Mouse (Mus musculus): ENCODE measurements around the gene Aknad1.

DNA sequence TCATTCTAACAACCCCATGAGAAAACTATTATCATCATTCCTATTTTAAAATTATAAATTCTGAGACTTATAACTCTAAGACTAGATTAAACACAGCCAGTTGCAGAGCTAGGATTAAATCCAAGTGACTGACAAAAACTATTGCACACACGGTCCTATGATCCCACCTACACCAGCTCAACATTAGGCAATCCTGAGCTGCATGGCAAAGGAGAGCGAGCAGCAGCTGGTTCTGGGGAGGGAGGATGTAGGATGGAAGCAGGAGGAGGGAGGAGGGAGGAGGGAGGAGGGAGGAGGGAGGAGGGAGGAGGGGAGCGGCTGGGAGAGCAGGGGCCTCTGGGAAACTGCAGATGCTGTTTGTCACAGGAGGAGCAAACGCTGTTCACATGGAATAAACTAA lies 76.2 kb downstream of the Aknad1 start:
- TF ChIP-seq CTCF (IDR thresholded peaks at IDR 0.05; ENCODE audit: extremely low read depth, insufficient read length, insufficient replicate concordance, low read depth, low read length), result no peak
- TF ChIP-seq POLR2A (IDR thresholded peaks at IDR 0.05; ENCODE audit: low read depth, low read length), result no peak
